Mouse (Mus musculus): ENCODE results near the gene Fyb2. TPM values are rescaled to one million over a fixed set of nuclear protein-coding genes. Genes with fewer than 3 reads are reported as not detected.

The Fyb2 gene
- polyA plus RNA-seq, 1 experiment: 0.05 TPM

GRCm38 (mm10) chr4:104987631-104988030, 74.4 kb downstream of the Fyb2 start:
- H3K27ac ChIP-seq (ENCODE audit: insufficient read depth, low read length): no peak overlapping the region
- H3K4me1 ChIP-seq (ENCODE audit: control insufficient read depth, insufficient read depth, insufficient read length): no peaks in the 10 kb centered on the region
- 56% methylated on average over 7 of the region's 7 CpGs for WGBS
- H3K27me3 ChIP-seq (ENCODE audit: control insufficient read depth, insufficient read depth, low read length): no peaks in the 10 kb centered on the region
- no peak for TF ChIP-seq POLR2A (IDR thresholded peaks at IDR 0.05; ENCODE audit: low read depth, low read length)
- TF ChIP-seq CTCF (IDR thresholded peaks at IDR 0.05; ENCODE audit: extremely low read depth, insufficient read depth, insufficient read length, insufficient replicate concordance): no peak
- no peaks in the 10 kb centered on the region for H3K36me3 ChIP-seq (ENCODE audit: control insufficient read depth, insufficient read depth, low read length)
- DNase-seq (ENCODE audit: low read depth in 1 of 2, low spot score in 2 of 2): no peak
- no peak overlapping the region for H3K4me3 ChIP-seq (ENCODE audit: extremely low read depth, insufficient read depth, insufficient read length)

- no peaks in the 10 kb centered on the region for H3K4me1 ChIP-seq (ENCODE audit: control insufficient read depth, insufficient read depth, insufficient read length)
- DNase-seq (ENCODE audit: low read depth in 1 of 2, low spot score in 2 of 2): no peak
- 71% methylated on average over 5 of the region's 5 CpGs for WGBS
- TF ChIP-seq CTCF (IDR thresholded peaks at IDR 0.05; ENCODE audit: extremely low read depth, insufficient read depth, insufficient read length, insufficient replicate concordance) (no peak), POLR2A (IDR thresholded peaks at IDR 0.05; ENCODE audit: low read depth, low read length) (no peak)
- no peaks in the 10 kb centered on the region for H3K36me3 ChIP-seq (ENCODE audit: control insufficient read depth, insufficient read depth, low read length)
- H3K4me3 ChIP-seq (ENCODE audit: extremely low read depth, insufficient read depth, insufficient read length): no peak overlapping the region
- H3K27ac ChIP-seq (ENCODE audit: insufficient read depth, low read length): no peak overlapping the region
- H3K27me3 ChIP-seq (ENCODE audit: control insufficient read depth, insufficient read depth, low read length): no peaks in the 10 kb centered on the region
Observed at GRCm38 (mm10) chr4:104988102-104988501, 74.8 kb downstream of the Fyb2 start.

- H3K36me3 ChIP-seq (ENCODE audit: control insufficient read depth, insufficient read depth, low read length): no peaks in the 10 kb centered on the region
- no peak overlapping the region for H3K4me3 ChIP-seq (ENCODE audit: extremely low read depth, insufficient read depth, insufficient read length)
- no peak for TF ChIP-seq POLR2A (IDR thresholded peaks at IDR 0.05; ENCODE audit: low read depth, low read length)
- no peak overlapping the region for H3K27ac ChIP-seq (ENCODE audit: insufficient read depth, low read length)
- no peaks in the 10 kb centered on the region for H3K4me1 ChIP-seq (ENCODE audit: control insufficient read depth, insufficient read depth, insufficient read length)
- no peaks in the 10 kb centered on the region for H3K27me3 ChIP-seq (ENCODE audit: control insufficient read depth, insufficient read depth, low read length)
- DNase-seq (ENCODE audit: low read depth in 1 of 2, low spot score in 2 of 2): no peak
- WGBS: 85% methylated on average over 7 of the region's 7 CpGs
Observed at GRCm38 (mm10) chr4:104988709-104989108, 75.5 kb downstream of the Fyb2 start.

- H3K27ac ChIP-seq (ENCODE audit: insufficient read depth, low read length): no peak overlapping the region
- no peaks in the 10 kb centered on the region for H3K4me1 ChIP-seq (ENCODE audit: control insufficient read depth, insufficient read depth, insufficient read length)
- WGBS: 81% methylated on average over 6 of the region's 6 CpGs
- H3K27me3 ChIP-seq (ENCODE audit: control insufficient read depth, insufficient read depth, low read length): no peaks in the 10 kb centered on the region
- H3K36me3 ChIP-seq (ENCODE audit: control insufficient read depth, insufficient read depth, low read length): no peaks in the 10 kb centered on the region
- H3K4me3 ChIP-seq (ENCODE audit: extremely low read depth, insufficient read depth, insufficient read length): no peak overlapping the region
- no peak for DNase-seq (ENCODE audit: low read depth in 1 of 2, low spot score in 2 of 2)
- TF ChIP-seq CTCF (IDR thresholded peaks at IDR 0.05; ENCODE audit: extremely low read depth, insufficient read depth, insufficient read length, insufficient replicate concordance): no peak
- no peak for TF ChIP-seq POLR2A (IDR thresholded peaks at IDR 0.05; ENCODE audit: low read depth, low read length)
Observed at GRCm38 (mm10) chr4:104990016-104990415, 76.8 kb downstream of the Fyb2 start.

- no peak overlapping the region for H3K27ac ChIP-seq (ENCODE audit: insufficient read depth, low read length)
- H3K27me3 ChIP-seq (ENCODE audit: control insufficient read depth, insufficient read depth, low read length): no peaks in the 10 kb centered on the region
- H3K36me3 ChIP-seq (ENCODE audit: control insufficient read depth, insufficient read depth, low read length): no peaks in the 10 kb centered on the region
- no peak for DNase-seq (ENCODE audit: low read depth in 1 of 2, low spot score in 2 of 2)
- H3K4me1 ChIP-seq (ENCODE audit: control insufficient read depth, insufficient read depth, insufficient read length): no peaks in the 10 kb centered on the region
- no peak for TF ChIP-seq POLR2A (IDR thresholded peaks at IDR 0.05; ENCODE audit: low read depth, low read length)
- TF ChIP-seq CTCF (IDR thresholded peaks at IDR 0.05; ENCODE audit: extremely low read depth, insufficient read depth, insufficient read length, insufficient replicate concordance): no peak
- 75% methylated on average over 3 of the region's 3 CpGs for WGBS
- no peak overlapping the region for H3K4me3 ChIP-seq (ENCODE audit: extremely low read depth, insufficient read depth, insufficient read length)
Observed at GRCm38 (mm10) chr4:104990686-104991085, 77.4 kb downstream of the Fyb2 start.

GRCm38 (mm10) chr4:104992271-104992670, 79.0 kb downstream of the Fyb2 start:
- H3K4me1 ChIP-seq (ENCODE audit: control insufficient read depth, insufficient read depth, insufficient read length): no peaks in the 10 kb centered on the region
- no peak overlapping the region for H3K4me3 ChIP-seq (ENCODE audit: extremely low read depth, insufficient read depth, insufficient read length)
- no peak for DNase-seq (ENCODE audit: low read depth in 1 of 2, low spot score in 2 of 2)
- 88% methylated on average over 3 of the region's 3 CpGs for WGBS
- TF ChIP-seq CTCF (IDR thresholded peaks at IDR 0.05; ENCODE audit: extremely low read depth, insufficient read depth, insufficient read length, insufficient replicate concordance): no peak
- TF ChIP-seq POLR2A (IDR thresholded peaks at IDR 0.05; ENCODE audit: low read depth, low read length): no peak
- H3K27me3 ChIP-seq (ENCODE audit: control insufficient read depth, insufficient read depth, low read length): no peaks in the 10 kb centered on the region
- H3K27ac ChIP-seq (ENCODE audit: insufficient read depth, low read length): no peak overlapping the region
- no peaks in the 10 kb centered on the region for H3K36me3 ChIP-seq (ENCODE audit: control insufficient read depth, insufficient read depth, low read length)

- Histone ChIP-seq H3K36me3 (ENCODE audit: control insufficient read depth, insufficient read depth, low read length) (no peaks in the 10 kb centered on the region), H3K4me3 (ENCODE audit: extremely low read depth, insufficient read depth, insufficient read length) (no peak overlapping the region), H3K27ac (ENCODE audit: insufficient read depth, low read length) (no peak overlapping the region), H3K4me1 (ENCODE audit: control insufficient read depth, insufficient read depth, insufficient read length) (no peaks in the 10 kb centered on the region), H3K27me3 (ENCODE audit: control insufficient read depth, insufficient read depth, low read length) (no peaks in the 10 kb centered on the region)
- DNase-seq (ENCODE audit: low read depth in 1 of 2, low spot score in 2 of 2): no peak
- TF ChIP-seq POLR2A (IDR thresholded peaks at IDR 0.05; ENCODE audit: low read depth, low read length) (no peak), CTCF (IDR thresholded peaks at IDR 0.05; ENCODE audit: extremely low read depth, insufficient read depth, insufficient read length, insufficient replicate concordance) (no peak)
- 16% methylated on average over 10 of the region's 10 CpGs for WGBS
Observed at GRCm38 (mm10) chr4:104993140-104993874, 80.1 kb downstream of the Fyb2 start.
